Mouse (Mus musculus): Measurements from ENCODE around the gene Sptbn2. TPM values are rescaled to one million over a fixed set of nuclear protein-coding genes. Genes with fewer than 3 reads are reported as not detected.

The Sptbn2 gene
- polyA plus RNA-seq, 1 experiment: 198 TPM

GRCm38 (mm10) chr19:4742229-4742628, 31.3 kb downstream of the Sptbn2 start:
- Histone ChIP-seq H3K4me3 (ENCODE audit: insufficient read depth, low read length) (no peak overlapping the region), H3K27ac (ENCODE audit: insufficient read depth, low read length) (no peak overlapping the region), H3K4me1 (ENCODE audit: control insufficient read depth, insufficient read depth, low read length) (no peaks in the 10 kb centered on the region)
- TF ChIP-seq CTCF (IDR thresholded peaks at IDR 0.05; ENCODE audit: extremely low read depth, insufficient read depth, low read length) (no peak), POLR2A (IDR thresholded peaks at IDR 0.05; ENCODE audit: extremely low read depth, insufficient read depth, low read length) (no peak)

- no peak overlapping the region for H3K27ac ChIP-seq (ENCODE audit: insufficient read depth, low read length)
- H3K4me3 ChIP-seq (ENCODE audit: insufficient read depth, low read length): no peak overlapping the region
- no peak for TF ChIP-seq POLR2A (IDR thresholded peaks at IDR 0.05; ENCODE audit: extremely low read depth, insufficient read depth, low read length)
- TF ChIP-seq CTCF (IDR thresholded peaks at IDR 0.05; ENCODE audit: extremely low read depth, insufficient read depth, low read length): peak; percentile 57
- no peaks in the 10 kb centered on the region for H3K4me1 ChIP-seq (ENCODE audit: control insufficient read depth, insufficient read depth, low read length)
Observed at GRCm38 (mm10) chr19:4743524-4743923, 32.6 kb downstream of the Sptbn2 start.

GRCm38 (mm10) chr19:4744026-4744425, 33.1 kb downstream of the Sptbn2 start:
- H3K4me1 ChIP-seq (ENCODE audit: control insufficient read depth, insufficient read depth, low read length): no peaks in the 10 kb centered on the region
- H3K4me3 ChIP-seq (ENCODE audit: insufficient read depth, low read length): no peak overlapping the region
- TF ChIP-seq CTCF (IDR thresholded peaks at IDR 0.05; ENCODE audit: extremely low read depth, insufficient read depth, low read length) (no peak), POLR2A (IDR thresholded peaks at IDR 0.05; ENCODE audit: extremely low read depth, insufficient read depth, low read length) (no peak)
- H3K27ac ChIP-seq (ENCODE audit: insufficient read depth, low read length): no peak overlapping the region

GRCm38 (mm10) chr19:4745057-4745456, 34.1 kb downstream of the Sptbn2 start:
- no peak for TF ChIP-seq CTCF (IDR thresholded peaks at IDR 0.05; ENCODE audit: extremely low read depth, insufficient read depth, low read length)
- TF ChIP-seq POLR2A (IDR thresholded peaks at IDR 0.05; ENCODE audit: extremely low read depth, insufficient read depth, low read length): no peak
- Histone ChIP-seq H3K4me1 (ENCODE audit: control insufficient read depth, insufficient read depth, low read length) (no peaks in the 10 kb centered on the region), H3K4me3 (ENCODE audit: insufficient read depth, low read length) (no peak overlapping the region), H3K27ac (ENCODE audit: insufficient read depth, low read length) (no peak overlapping the region)

DNA sequence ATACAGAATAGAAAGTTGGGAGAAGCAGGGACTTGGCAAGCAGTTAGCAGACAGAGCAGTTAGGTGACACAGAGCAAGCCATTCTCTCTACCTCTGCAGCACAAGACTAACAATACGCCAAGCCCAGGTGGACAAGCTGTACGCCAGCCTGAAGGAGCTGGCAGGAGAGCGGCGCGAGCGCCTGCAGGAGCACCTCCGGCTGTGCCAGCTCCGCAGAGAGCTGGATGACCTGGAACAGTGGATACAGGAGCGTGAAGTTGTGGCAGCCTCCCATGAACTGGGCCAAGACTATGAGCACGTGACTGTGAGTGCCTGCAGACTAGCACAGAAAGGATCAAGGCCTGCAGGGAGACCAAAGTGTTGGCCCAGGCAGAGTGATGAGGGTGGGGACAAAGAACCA, 34.7 kb downstream of the Sptbn2 start:
- no peak overlapping the region for H3K4me3 ChIP-seq (ENCODE audit: insufficient read depth, low read length)
- TF ChIP-seq POLR2A (IDR thresholded peaks at IDR 0.05; ENCODE audit: extremely low read depth, insufficient read depth, low read length) (no peak), CTCF (IDR thresholded peaks at IDR 0.05; ENCODE audit: extremely low read depth, insufficient read depth, low read length) (no peak)
- H3K4me1 ChIP-seq (ENCODE audit: control insufficient read depth, insufficient read depth, low read length): no peaks in the 10 kb centered on the region
- no peak overlapping the region for H3K27ac ChIP-seq (ENCODE audit: insufficient read depth, low read length)

GRCm38 (mm10) chr19:4746611-4747010, 35.6 kb downstream of the Sptbn2 start:
- no peak for TF ChIP-seq POLR2A (IDR thresholded peaks at IDR 0.05; ENCODE audit: extremely low read depth, insufficient read depth, low read length)
- no peak for TF ChIP-seq CTCF (IDR thresholded peaks at IDR 0.05; ENCODE audit: extremely low read depth, insufficient read depth, low read length)
- Histone ChIP-seq H3K4me3 (ENCODE audit: insufficient read depth, low read length) (no peak overlapping the region), H3K4me1 (ENCODE audit: control insufficient read depth, insufficient read depth, low read length) (no peaks in the 10 kb centered on the region), H3K27ac (ENCODE audit: insufficient read depth, low read length) (no peak overlapping the region)

DNA sequence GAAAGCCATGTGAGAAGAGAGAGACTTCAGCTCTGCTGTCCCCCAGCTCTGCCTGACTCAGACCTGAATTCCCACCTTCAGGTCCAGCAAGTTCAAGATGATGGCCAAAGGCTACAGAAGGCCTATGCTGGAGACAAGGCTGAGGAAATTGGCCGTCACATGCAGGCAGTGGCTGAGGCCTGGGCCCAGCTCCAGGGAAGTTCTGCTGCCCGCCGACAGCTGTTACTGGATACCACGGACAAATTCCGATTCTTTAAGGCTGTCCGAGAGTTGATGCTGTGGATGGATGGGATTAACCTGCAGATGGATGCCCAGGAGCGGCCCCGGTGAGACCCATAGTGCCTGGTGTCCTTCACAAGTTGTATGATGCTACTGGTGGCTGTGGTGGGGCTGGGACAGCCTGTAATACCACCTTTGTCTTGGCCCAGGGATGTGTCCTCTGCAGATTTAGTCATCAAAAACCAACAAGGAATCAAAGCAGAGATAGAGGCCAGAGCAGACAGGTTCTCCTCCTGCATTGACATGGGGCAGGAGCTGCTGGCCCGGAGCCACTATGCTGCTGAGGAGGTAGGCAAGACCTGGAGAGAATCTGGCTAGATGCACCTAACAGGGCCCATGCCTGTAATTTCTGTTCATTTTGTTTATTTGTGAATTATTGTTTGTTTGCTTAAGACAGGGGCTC, 36.8 kb downstream of the Sptbn2 start:
- no peak overlapping the region; the same call in 1 of the 2 replicates for H3K27ac ChIP-seq (ENCODE audit: insufficient read depth, low read length)
- no peak overlapping the region for H3K4me3 ChIP-seq (ENCODE audit: insufficient read depth, low read length)
- H3K4me1 ChIP-seq (ENCODE audit: control insufficient read depth, insufficient read depth, low read length): no peaks in the 10 kb centered on the region
- no peak for TF ChIP-seq CTCF (IDR thresholded peaks at IDR 0.05; ENCODE audit: extremely low read depth, insufficient read depth, low read length)
- no peak for TF ChIP-seq POLR2A (IDR thresholded peaks at IDR 0.05; ENCODE audit: extremely low read depth, insufficient read depth, low read length)

DNA sequence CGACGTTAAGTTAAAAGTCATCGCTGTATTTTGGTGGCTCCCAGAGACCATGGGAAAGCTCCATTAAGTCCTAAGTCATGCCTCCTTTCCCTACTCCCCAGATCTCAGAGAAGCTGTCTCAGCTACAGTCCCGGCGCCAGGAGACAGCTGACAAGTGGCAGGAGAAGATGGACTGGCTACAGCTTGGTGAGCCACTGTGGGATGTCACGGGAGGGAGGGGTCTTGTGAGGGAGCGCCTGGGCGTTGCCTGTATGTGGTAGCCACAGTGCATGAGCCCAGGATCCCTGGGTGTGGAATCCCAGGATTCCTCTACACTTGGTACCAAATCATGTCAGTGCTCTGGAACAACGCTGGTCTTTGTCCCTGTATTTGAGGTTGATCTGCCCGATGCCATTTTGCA, 37.5 kb downstream of the Sptbn2 start:
- no peak for TF ChIP-seq CTCF (IDR thresholded peaks at IDR 0.05; ENCODE audit: extremely low read depth, insufficient read depth, low read length)
- Histone ChIP-seq H3K4me3 (ENCODE audit: insufficient read depth, low read length) (no peak overlapping the region), H3K27ac (ENCODE audit: insufficient read depth, low read length) (no peak overlapping the region), H3K4me1 (ENCODE audit: control insufficient read depth, insufficient read depth, low read length) (no peaks in the 10 kb centered on the region)

GRCm38 (mm10) chr19:4749975-4750374, 39.0 kb downstream of the Sptbn2 start:
- Histone ChIP-seq H3K4me1 (ENCODE audit: control insufficient read depth, insufficient read depth, low read length) (no peaks in the 10 kb centered on the region), H3K27ac (ENCODE audit: insufficient read depth, low read length) (no peak overlapping the region), H3K4me3 (ENCODE audit: insufficient read depth, low read length) (no peak overlapping the region)
- TF ChIP-seq CTCF (IDR thresholded peaks at IDR 0.05; ENCODE audit: extremely low read depth, insufficient read depth, low read length): no peak
- TF ChIP-seq POLR2A (IDR thresholded peaks at IDR 0.05; ENCODE audit: extremely low read depth, insufficient read depth, low read length): no peak

GRCm38 (mm10) chr19:4755565-4756192, 44.7 kb downstream of the Sptbn2 start:
- Histone ChIP-seq H3K27ac (ENCODE audit: insufficient read depth, low read length) (peak overlapping the region; percentile 86), H3K4me3 (ENCODE audit: insufficient read depth, low read length) (peak overlapping the region; percentile 55), H3K4me1 (ENCODE audit: control insufficient read depth, insufficient read depth, low read length) (peaks cover 2% of the 10 kb centered on the region; the same call in 1 of the 2 replicates)
- TF ChIP-seq CTCF (IDR thresholded peaks at IDR 0.05; ENCODE audit: extremely low read depth, insufficient read depth, low read length) (peak; percentile 96), POLR2A (IDR thresholded peaks at IDR 0.05; ENCODE audit: extremely low read depth, insufficient read depth, low read length) (peak; percentile 43; the same call in 1 of the 2 replicates)

Data from cortical plate, adult 2 months (tissue).